Mouse (Mus musculus): ENCODE measurements around the gene Ywhah. TPM values are rescaled to one million over a fixed set of nuclear protein-coding genes. Genes with fewer than 3 reads are reported as not detected.
"Not testable (repeated sequence)": the region's sequence is repeated elsewhere in the genome, so short reads cannot be mapped to it uniquely, and the experiment has no call there.

Gene Ywhah
- total RNA-seq, 1 experiment from 2014 or later: 186 TPM

- peak; percentile 70 for ATAC-seq (replicated peaks; ENCODE audit: insufficient number of reproducible peaks, low FRiP score, low TSS enrichment, poor library complexity, severe bottlenecking)
Measured at GRCm38 (mm10) chr5:33009818-33010812, 8.5 kb upstream of the Ywhah start.

GRCm38 (mm10) chr5:33011132-33012106 is 7.2 kb upstream of the Ywhah start:
- ATAC-seq (replicated peaks; ENCODE audit: insufficient number of reproducible peaks, low FRiP score, low TSS enrichment, poor library complexity, severe bottlenecking): no peak

- no peak for ATAC-seq (replicated peaks; ENCODE audit: insufficient number of reproducible peaks, low FRiP score, low TSS enrichment, poor library complexity, severe bottlenecking)
Measured at GRCm38 (mm10) chr5:33014096-33014495, 4.5 kb upstream of the Ywhah start.

- no peak for ATAC-seq (replicated peaks; ENCODE audit: insufficient number of reproducible peaks, low FRiP score, low TSS enrichment, poor library complexity, severe bottlenecking)
Measured at GRCm38 (mm10) chr5:33015579-33015978, 3.0 kb upstream of the Ywhah start.

GRCm38 (mm10) chr5:33018189-33018560 is 441 bp upstream of the Ywhah start:
- ATAC-seq (replicated peaks; ENCODE audit: insufficient number of reproducible peaks, low FRiP score, low TSS enrichment, poor library complexity, severe bottlenecking): no peak

- ATAC-seq (replicated peaks; ENCODE audit: insufficient number of reproducible peaks, low FRiP score, low TSS enrichment, poor library complexity, severe bottlenecking): no peak
Measured at GRCm38 (mm10) chr5:33019426-33019821, 808 bp downstream of the Ywhah start.

- no peak for ATAC-seq (replicated peaks; ENCODE audit: insufficient number of reproducible peaks, low FRiP score, low TSS enrichment, poor library complexity, severe bottlenecking)
Measured at GRCm38 (mm10) chr5:33021622-33022021, 3.0 kb downstream of the Ywhah start.

- ATAC-seq (replicated peaks; ENCODE audit: insufficient number of reproducible peaks, low FRiP score, low TSS enrichment, poor library complexity, severe bottlenecking): no peak
Measured at GRCm38 (mm10) chr5:33023337-33023736, 4.7 kb downstream of the Ywhah start.

GRCm38 (mm10) chr5:33024474-33024873 is 5.9 kb downstream of the Ywhah start:
- ATAC-seq (replicated peaks; ENCODE audit: insufficient number of reproducible peaks, low FRiP score, low TSS enrichment, poor library complexity, severe bottlenecking): no peak

- no peak for ATAC-seq (replicated peaks; ENCODE audit: insufficient number of reproducible peaks, low FRiP score, low TSS enrichment, poor library complexity, severe bottlenecking)
Measured at GRCm38 (mm10) chr5:33028656-33029055, 10.0 kb downstream of the Ywhah start.

GRCm38 (mm10) chr5:33030425-33031175 is 12.0 kb downstream of the Ywhah start:
- no peak for ATAC-seq (replicated peaks; ENCODE audit: insufficient number of reproducible peaks, low FRiP score, low TSS enrichment, poor library complexity, severe bottlenecking)

GRCm38 (mm10) chr5:33032036-33032773 is 13.6 kb downstream of the Ywhah start:
- no peak for ATAC-seq (replicated peaks; ENCODE audit: insufficient number of reproducible peaks, low FRiP score, low TSS enrichment, poor library complexity, severe bottlenecking)

GRCm38 (mm10) chr5:33033121-33033520 is 14.5 kb downstream of the Ywhah start:
- ATAC-seq (replicated peaks; ENCODE audit: insufficient number of reproducible peaks, low FRiP score, low TSS enrichment, poor library complexity, severe bottlenecking): peak; percentile 84

- not testable (repeated sequence) for ATAC-seq (replicated peaks; ENCODE audit: insufficient number of reproducible peaks, low FRiP score, low TSS enrichment, poor library complexity, severe bottlenecking)
Measured at GRCm38 (mm10) chr5:33033633-33034032, 15.0 kb downstream of the Ywhah start.

GRCm38 (mm10) chr5:33034100-33034499 is 15.5 kb downstream of the Ywhah start:
- ATAC-seq (replicated peaks; ENCODE audit: insufficient number of reproducible peaks, low FRiP score, low TSS enrichment, poor library complexity, severe bottlenecking): 0 out of 2 replicates have a peak, but pooled peaks have one; percentile 15

GRCm38 (mm10) chr5:33034916-33035315 is 16.3 kb downstream of the Ywhah start:
- no peak for ATAC-seq (replicated peaks; ENCODE audit: insufficient number of reproducible peaks, low FRiP score, low TSS enrichment, poor library complexity, severe bottlenecking)

- no peak for ATAC-seq (replicated peaks; ENCODE audit: insufficient number of reproducible peaks, low FRiP score, low TSS enrichment, poor library complexity, severe bottlenecking)
Measured at GRCm38 (mm10) chr5:33038656-33039509, 20.3 kb downstream of the Ywhah start.

Data from monocyte, adult 5-6 weeks (primary cell).